Mouse (Mus musculus) bone marrow macrophage, adult 2 months (primary cell): Measurements from ENCODE around the gene Tipin.

ENCODE experiments used
- CTCF ChIP-seq: IDR thresholded peaks from 2 replicates; pipeline ENCODE4 v1.5.1; 2012; ENCODE audit warnings: low read depth, mild to moderate bottlenecking, low read length, moderate library complexity
- POLR2A ChIP-seq: IDR thresholded peaks from 2 replicates; pipeline ENCODE4 v1.6.1; 2012; ENCODE audit warnings: mild to moderate bottlenecking, low read depth, low read length, borderline replicate concordance

DNA sequence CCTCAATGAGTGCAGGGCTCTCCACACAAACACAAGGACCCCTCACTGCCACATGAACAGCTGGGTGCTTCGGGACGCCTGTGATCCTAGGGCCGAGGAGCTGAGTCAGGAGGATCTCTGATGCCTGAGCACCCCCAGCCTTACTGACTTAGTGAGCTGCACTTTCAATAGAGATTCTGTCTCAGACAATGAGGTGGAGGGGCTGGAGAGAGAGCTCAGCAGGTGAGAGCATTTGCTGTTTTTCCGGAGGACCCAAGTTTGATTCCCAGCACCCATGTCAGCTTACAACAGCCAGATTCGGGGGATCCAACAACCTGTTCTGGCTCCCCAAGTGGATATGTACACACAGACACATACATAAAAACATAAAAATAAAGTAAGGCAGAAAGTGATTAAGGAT is 35.6 kb downstream of the Tipin start:
- no peak for TF ChIP-seq POLR2A
- no peak for TF ChIP-seq CTCF
